Mouse (Mus musculus) megakaryocyte, embryonic 14.5 days (primary cell): Measurements from ENCODE around the gene Olfr183.

Source experiments
- FLI1 ChIP-seq: IDR thresholded peaks from 2 replicates; pipeline ENCODE4 v1.6.1; 2012; ENCODE audit warnings: low read length, inconsistent platforms, mixed read lengths
- GATA1 ChIP-seq: IDR thresholded peaks from 3 replicates; pipeline ENCODE4 v1.6.1; 2012; ENCODE audit warnings: mixed read lengths, low read length, inconsistent platforms, borderline replicate concordance

DNA sequence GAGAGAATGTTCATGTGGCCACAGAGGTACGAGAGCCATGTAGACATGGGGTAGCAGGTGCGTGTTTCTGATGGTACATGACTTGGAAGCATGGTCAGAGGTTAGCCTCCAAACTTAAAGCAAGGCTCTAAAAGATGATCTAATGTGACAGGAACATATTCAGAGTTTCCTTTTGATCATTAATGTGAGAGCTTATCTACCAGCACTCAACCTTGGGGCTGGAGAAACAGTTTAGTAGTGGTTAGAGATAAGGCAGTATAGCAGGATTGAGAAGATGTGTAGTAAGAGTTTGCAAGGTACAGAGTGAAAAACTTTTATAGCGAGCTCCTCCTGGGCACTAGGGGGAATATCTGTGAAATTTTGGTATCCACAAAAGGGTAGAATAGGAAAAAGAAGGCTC is 50.7 kb downstream of the Olfr183 start:
- no peak for TF ChIP-seq FLI1
- TF ChIP-seq GATA1, result no peak
